Mouse (Mus musculus): ENCODE data around the gene Ddx50.

Ddx50 gene

GRCm38 (mm10) chr10:62650881-62651810 lies at the start of gene Ddx50:
TSS of gene Ddx50 (minus strand) at chr10:62651218.
- in situ Hi-C loops (cut with MseI, MboI) = no loop called here

DNA sequence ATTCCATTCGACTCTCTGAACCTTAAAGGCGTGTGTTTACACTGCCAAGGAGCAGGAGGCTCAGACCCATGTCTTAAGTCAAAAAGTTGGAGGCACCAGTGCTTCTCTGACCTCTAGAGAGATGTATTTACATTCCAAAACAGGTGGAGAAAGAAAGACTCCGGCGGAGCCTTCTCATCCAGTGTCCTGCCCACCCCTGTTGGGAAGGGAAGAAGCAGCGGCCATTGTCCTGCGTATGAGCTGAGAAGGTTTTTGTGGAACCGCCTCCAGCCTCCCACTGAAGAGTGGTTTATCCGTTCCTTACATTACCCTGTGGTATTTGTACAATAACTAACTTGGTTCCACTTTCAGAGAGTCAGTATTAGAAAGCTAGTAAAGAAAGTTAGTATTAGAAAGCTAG lies 41.8 kb upstream of the Ddx50 start:
- in situ Hi-C loops (cut with MseI, MboI) = no loop called here

DNA sequence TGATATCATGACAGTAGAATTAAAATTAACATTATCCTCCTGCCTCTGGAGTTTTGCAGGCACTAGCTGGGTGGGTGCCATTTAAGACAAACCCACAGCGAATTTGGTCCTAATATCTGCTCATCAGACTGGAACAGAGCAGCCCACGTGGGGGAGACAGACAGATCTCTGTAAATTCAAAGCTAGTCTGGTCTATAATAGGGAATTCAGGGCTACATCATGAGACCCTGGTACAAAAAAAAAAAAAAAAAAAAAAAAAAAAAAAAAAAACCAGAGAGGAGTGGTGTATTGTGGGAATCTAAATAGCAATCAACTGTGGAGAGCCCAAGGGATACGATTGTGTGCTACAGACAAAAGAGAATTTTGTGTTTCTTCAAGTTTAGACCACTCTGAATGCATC lies 41.2 kb upstream of the Ddx50 start:
- in situ Hi-C loops (cut with MseI, MboI) = no loop called here

DNA sequence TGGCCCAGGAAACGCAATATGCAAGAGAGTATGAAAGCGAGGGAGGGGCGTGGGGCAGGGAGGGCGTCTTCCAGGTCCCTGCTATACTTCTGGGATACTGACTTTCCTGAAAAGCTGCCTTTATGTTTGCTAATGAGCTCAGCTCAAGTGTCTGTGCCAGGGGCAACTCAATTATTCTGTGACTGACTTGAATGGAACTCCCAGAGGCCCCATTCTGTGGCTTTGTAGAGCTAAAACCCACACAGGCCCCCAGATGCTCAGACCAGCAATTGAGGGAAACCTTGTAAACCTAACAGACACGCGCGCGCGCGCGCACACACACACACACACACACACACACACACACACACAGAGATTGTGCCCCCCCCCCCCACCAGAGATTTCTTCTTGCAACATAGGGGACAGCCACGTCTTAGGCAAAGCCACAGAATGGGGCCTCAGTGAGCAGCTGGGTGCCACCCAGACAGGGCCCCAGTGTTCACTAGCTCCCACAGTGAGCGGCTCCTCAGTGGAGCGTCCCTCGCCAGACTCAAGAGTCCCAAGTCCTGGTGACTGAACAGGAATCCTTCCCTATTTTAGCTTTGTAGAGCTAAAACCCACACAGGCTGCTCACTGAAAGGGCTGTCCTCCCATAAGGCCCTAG lies 36.1 kb upstream of the Ddx50 start:
- in situ Hi-C loops (cut with MseI, MboI) = no loop called here

DNA sequence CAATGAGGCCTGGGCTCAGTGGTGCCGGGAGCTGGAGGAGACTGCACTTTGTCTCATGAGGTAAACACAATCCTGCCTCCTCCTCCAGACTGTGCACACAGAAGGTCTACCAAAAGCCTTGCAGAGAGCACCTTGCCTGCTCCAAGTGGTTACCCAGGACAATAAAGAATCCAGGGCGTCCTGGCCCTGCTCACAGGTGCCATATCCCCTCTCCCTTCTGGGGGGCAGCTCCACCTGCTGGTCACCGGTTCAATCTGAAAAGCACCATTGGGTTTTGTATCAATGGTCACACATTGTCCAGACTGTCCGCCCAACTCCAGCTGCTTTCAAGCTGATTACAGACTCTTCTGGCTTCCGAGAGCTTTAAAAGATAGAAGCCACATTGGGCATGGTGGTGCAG lies 32.0 kb upstream of the Ddx50 start:
- in situ Hi-C loops (cut with MseI, MboI) = no loop called here

DNA sequence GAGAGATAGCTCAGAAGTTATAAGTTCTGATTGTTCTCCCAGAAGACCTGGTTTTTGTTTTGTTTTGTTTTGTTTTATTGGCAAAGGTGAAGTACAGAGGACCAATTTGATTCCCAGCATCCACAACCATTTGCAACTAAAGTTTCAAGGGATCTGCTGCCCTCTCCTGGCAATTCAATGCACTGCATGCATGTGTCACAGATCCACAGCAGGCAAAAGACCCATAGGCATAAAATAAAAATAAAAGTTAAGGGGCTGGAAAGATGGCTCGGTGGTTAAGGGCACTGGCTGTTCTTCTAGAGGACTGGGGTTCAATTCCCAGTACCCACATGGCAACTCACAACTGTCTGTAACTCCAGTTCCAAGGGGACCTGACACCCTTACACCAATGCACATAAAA lies 28.8 kb upstream of the Ddx50 start:
- in situ Hi-C loops (cut with MseI, MboI) = no loop called here

DNA sequence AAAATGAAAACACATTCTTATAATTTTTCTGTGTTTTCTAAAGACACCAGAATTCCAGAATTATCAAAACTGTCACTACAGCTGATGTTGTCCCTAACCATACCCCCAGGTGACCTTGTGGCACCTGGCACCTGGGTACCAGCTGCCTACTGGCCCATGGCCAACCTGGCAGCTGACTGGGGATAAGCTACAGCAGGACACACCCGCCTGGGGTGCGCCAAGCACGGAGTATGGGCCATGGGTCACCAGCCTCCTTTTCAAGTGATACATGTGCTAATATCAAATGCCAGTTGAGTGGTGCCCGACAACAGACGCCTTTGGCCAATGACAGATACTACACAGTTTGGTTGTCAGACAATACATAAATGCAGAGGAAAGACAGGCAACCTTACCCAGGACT lies 26.3 kb upstream of the Ddx50 start:
- in situ Hi-C loops (cut with MseI, MboI) = no loop called here

- in situ Hi-C loops (cut with MseI, MboI) = no loop called here
Measured at GRCm38 (mm10) chr10:62676196-62676595, 25.2 kb upstream of the Ddx50 start.

- in situ Hi-C loops (cut with MseI, MboI) = no loop called here
Measured at GRCm38 (mm10) chr10:62672359-62672758, 21.3 kb upstream of the Ddx50 start.

DNA sequence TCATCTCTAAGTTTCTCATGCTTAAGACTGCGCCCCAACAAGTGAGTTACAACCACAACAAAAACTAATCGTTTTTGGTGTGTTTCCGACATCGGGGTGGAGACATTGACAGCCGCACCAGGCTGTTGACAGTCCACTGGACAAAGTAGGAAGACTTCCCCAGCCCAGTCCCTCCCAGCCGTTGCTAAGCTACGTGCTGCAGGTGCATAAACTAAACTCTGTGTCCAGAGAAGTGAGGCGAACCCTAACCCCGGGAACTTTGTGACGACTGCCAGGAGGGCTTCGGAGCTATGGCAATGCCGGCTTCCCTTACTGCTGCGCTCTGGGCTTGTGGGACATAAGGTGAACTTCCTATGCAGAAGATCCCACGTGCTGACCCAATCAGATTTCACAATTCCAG lies 18.2 kb upstream of the Ddx50 start:
- in situ Hi-C loops (cut with MseI, MboI) = no loop called here

DNA sequence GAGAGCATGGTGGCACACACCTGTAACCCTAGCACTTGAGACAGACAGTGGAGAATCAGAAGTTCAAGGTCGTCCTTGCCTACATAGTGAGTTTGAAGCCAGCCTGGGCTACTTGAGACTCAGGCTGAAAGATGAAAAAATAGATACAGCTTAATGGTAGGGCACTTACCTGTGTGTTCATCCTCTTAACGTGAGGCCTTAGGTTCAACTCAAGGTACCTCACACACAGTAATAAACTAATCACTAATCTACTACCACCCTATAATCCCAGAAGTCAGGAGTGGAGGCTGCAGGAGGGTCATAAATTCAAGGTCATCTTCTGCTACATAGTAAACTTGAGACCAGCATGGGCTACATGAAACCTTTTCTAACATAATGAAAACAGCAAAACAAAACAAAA lies 17.4 kb upstream of the Ddx50 start:
- in situ Hi-C loops (cut with MseI, MboI) = no loop called here

DNA sequence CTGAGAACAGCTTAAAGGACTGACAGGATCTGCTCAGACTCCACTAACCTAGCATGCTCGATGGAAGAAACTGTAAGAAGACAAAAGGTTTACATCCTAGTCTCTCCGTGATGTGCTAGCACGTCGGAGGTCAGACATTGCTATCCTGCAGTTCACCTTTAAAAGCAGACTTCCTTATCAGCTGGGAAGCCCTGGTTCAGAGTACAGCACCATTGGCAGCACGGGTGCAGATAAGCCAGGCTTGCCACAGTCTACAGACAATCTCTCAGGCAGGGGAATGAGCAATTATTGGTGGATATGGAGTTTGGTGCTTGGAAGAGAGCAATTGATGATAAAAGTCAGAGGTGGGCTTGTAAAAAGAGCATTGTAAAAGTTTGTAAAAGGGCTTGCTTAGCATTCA lies 17.0 kb upstream of the Ddx50 start:
- in situ Hi-C loops (cut with MseI, MboI) = no loop called here

DNA sequence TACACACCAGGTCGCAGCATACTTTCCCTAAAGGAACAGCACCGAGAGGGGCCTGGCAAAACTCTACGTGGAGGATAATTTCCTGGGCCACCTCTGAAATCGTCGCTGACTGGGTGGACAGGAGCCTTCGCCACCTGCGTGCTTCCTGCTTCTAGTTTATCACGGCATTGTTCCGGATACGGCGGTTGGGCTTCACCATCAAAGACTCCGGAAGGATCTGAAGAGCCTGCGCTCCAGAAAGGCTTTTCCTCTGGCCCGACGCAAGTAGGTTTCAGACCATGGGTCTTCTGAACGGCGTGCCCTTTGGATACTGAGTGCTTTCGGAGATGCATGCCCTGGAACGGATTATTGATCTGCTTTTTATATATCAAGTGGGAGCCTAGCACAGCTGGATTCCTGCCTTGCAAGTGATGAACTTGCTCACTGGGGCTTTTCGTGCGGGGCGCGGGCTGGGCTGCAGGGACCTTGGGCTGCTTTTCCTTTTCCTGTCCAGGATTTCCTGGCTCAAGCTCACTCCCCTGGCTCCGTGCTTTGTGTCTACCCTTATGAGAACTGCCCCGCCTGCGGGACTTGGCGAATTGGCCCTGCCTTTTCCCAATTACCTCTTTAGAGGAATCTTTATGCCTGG lies 14.1 kb upstream of the Ddx50 start:
- in situ Hi-C loops (cut with MseI, MboI) = no loop called here

- in situ Hi-C loops (cut with MseI, MboI) = no loop called here
Measured at GRCm38 (mm10) chr10:62664171-62664570, 13.2 kb upstream of the Ddx50 start.

GRCm38 (mm10) chr10:62656711-62657110 lies 5.7 kb upstream of the Ddx50 start:
- in situ Hi-C loops (cut with MseI, MboI) = no loop called here

DNA sequence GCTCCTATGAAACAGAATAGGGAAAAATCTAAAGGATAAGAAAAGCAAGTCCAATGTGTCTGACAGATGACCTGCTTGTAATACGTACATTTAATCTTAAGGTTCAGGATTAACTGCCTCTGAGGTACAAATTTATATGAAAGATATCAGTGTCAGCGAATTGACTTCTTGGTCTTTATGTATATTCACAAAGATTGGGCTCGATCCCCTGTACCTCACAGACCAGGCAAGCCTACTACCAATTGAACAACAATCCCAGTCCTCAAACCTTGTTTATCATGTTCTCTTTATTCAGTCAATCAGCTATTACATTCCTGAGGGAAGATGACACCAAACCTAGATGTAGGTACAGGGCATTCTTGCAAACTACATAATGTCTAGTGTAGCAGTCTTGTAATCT lies 943 bp upstream of the Ddx50 start:
- in situ Hi-C loops (cut with MseI, MboI) = no loop called here

GRCm38 (mm10) chr10:62650358-62650782 lies 648 bp downstream of the Ddx50 start:
- in situ Hi-C loops (cut with MseI, MboI) = no loop called here

GRCm38 (mm10) chr10:62604161-62604560 lies 46.9 kb downstream of the Ddx50 start:
- in situ Hi-C loops (cut with MseI, MboI) = no loop called here

- in situ Hi-C loops (cut with MseI, MboI) = no loop called here
Measured at GRCm38 (mm10) chr10:62603233-62604030, 47.6 kb downstream of the Ddx50 start.

- in situ Hi-C loops (cut with MseI, MboI) = no loop called here
Measured at GRCm38 (mm10) chr10:62602177-62603040, 48.6 kb downstream of the Ddx50 start, which contains the start of gene Ddx21. TSS of gene Ddx21 (minus strand) at chr10:62602281.

GRCm38 (mm10) chr10:62601833-62602176 lies 49.2 kb downstream of the Ddx50 start:
- in situ Hi-C loops (cut with MseI, MboI) = no loop called here
